Mouse (Mus musculus) embryonic facial prominence, embryonic 14.5 days (tissue): ENCODE data around the gene Tmem80. TPM values are rescaled to one million over a fixed set of nuclear protein-coding genes. Genes with fewer than 3 reads are reported as not detected.

Experiments
- ATAC-seq: fragments of 200-750 bp; cut with Nextera tagmentation; 2 replicates; pipeline ENCODE4 v1.8.0; 2017; ENCODE audit warnings: low read depth, moderate number of reproducible peaks, moderate TSS enrichment
- DNase-seq: peaks from one replicate; pipeline ENCODE4 v3.0.0-alpha.2; 2015; ENCODE audit warnings: low spot score
- H3K27ac ChIP-seq: fragments of 300-500 bp; sonication (generic); replicated peaks from 2 replicates; pipeline ENCODE4 v1.5.1; 2014; ENCODE audit warnings: low read depth, mild to moderate bottlenecking, low read length, moderate library complexity
- H3K27me3 ChIP-seq: fragments of 300-500 bp; sonication (generic); replicated peaks from 2 replicates; pipeline ENCODE4 v1.6.1; 2014; ENCODE audit warnings: low read length; ENCODE audit not compliant: control insufficient read depth, insufficient read depth
- H3K36me3 ChIP-seq: fragments of 300-500 bp; sonication (generic); 2 replicates; pipeline ENCODE4 v1.6.1; 2014; ENCODE audit warnings: low read length, mixed read lengths; ENCODE audit not compliant: control insufficient read depth, insufficient read depth
- H3K4me1 ChIP-seq: fragments of 300-500 bp; sonication (generic); 2 replicates; pipeline ENCODE4 v1.6.1; 2014; ENCODE audit warnings: antibody characterized with exemption, low read length; ENCODE audit not compliant: control insufficient read depth, insufficient read depth
- H3K4me2 ChIP-seq: fragments of 300-500 bp; sonication (generic); 2 replicates; pipeline ENCODE4 v1.6.1; 2014; ENCODE audit warnings: low read depth, mild to moderate bottlenecking, low read length, moderate library complexity, mixed read lengths
- H3K4me3 ChIP-seq: fragments of 300-500 bp; sonication (generic); 2 replicates; pipeline ENCODE4 v1.5.1; 2014; ENCODE audit warnings: low read depth, mild to moderate bottlenecking, low read length
- H3K9ac ChIP-seq: fragments of 300-500 bp; sonication (generic); 2 replicates; pipeline ENCODE4 v1.6.1; 2014; ENCODE audit warnings: low read depth, mild to moderate bottlenecking, low read length, moderate library complexity, mixed read lengths
- H3K9me3 ChIP-seq: fragments of 300-500 bp; sonication (generic); 2 replicates; pipeline ENCODE4 v1.6.1; 2016; ENCODE audit warnings: low read length; ENCODE audit not compliant: control insufficient read depth
- WGBS: fragments of 180-500 bp; shearing (Covaris S2); extraction: QIAGEN DNeasy Blood & Tissue Kit; methylation state at CpG from one replicate; pipeline ENCODE4 v1.1.7; 2014; 5-methylcytosine and 5-hydroxymethylcytosine counted together
- polyA plus RNA-seq: library from polyadenylated mRNA; unstranded; fragments of >200 nt; fragmentation: Nextera tagmentation; extraction: Ambion mirVana; gene quantifications from 2 replicates; pipeline ENCODE4 v1.2.1, GENCODE M21; 2014

The Tmem80 gene
- polyA plus RNA-seq, 1 experiment from 2014 or later, result 21.1 TPM

- Histone ChIP-seq H3K27me3 (no peaks in the 10 kb centered on the region; the same call in 1 of the 2 replicates), H3K9me3 (no peaks in the 10 kb centered on the region), H3K4me2 (no peak overlapping the region), H3K9ac (no peak overlapping the region), H3K4me1 (peaks cover 6% of the 10 kb centered on the region; the same call in 1 of the 2 replicates), H3K36me3 (peaks cover 7% of the 10 kb centered on the region; the same call in 1 of the 2 replicates), H3K27ac (no peak overlapping the region), H3K4me3 (no peak overlapping the region)
- WGBS, result 73% methylated on average over 6 of the region's 6 CpGs
- DNase-seq (no peak), ATAC-seq (no peak)
These were observed 12.9 kb downstream of the Tmem80 start for GRCm38 (mm10) chr7:141340476-141340875.

GRCm38 (mm10) chr7:141341689-141342226, 14.2 kb downstream of the Tmem80 start:
- Histone ChIP-seq H3K27ac (no peak overlapping the region), H3K9me3 (no peaks in the 10 kb centered on the region), H3K27me3 (no peaks in the 10 kb centered on the region; the same call in 1 of the 2 replicates), H3K4me3 (no peak overlapping the region), H3K36me3 (no peaks in the 10 kb centered on the region), H3K4me1 (peaks cover 6% of the 10 kb centered on the region; the same call in 1 of the 2 replicates), H3K4me2 (no peak overlapping the region), H3K9ac (no peak overlapping the region)
- no peak for DNase-seq
- 76% methylated on average over 10 of the region's 10 CpGs for WGBS
- ATAC-seq, result no peak

GRCm38 (mm10) chr7:141343230-141343629, 15.7 kb downstream of the Tmem80 start:
- H3K4me3 ChIP-seq, result no peak overlapping the region

GRCm38 (mm10) chr7:141343696-141344095, 16.2 kb downstream of the Tmem80 start:
- WGBS, result 73% methylated on average over 7 of the region's 7 CpGs
- Histone ChIP-seq H3K4me3 (no peak overlapping the region), H3K27ac (no peak overlapping the region), H3K36me3 (no peaks in the 10 kb centered on the region), H3K4me1 (peaks cover 1% of the 10 kb centered on the region; the same call in 1 of the 2 replicates), H3K4me2 (no peak overlapping the region), H3K27me3 (no peaks in the 10 kb centered on the region), H3K9me3 (no peaks in the 10 kb centered on the region), H3K9ac (no peak overlapping the region)
- ATAC-seq (no peak), DNase-seq (no peak)

More at GRCm38 (mm10) chr7:141343230-141343629, 15.7 kb downstream of the Tmem80 start:
- no peak for ATAC-seq
- 41% methylated on average over 2 of the region's 2 CpGs for WGBS
- H3K36me3 ChIP-seq, result no peaks in the 10 kb centered on the region
- no peaks in the 10 kb centered on the region for H3K9me3 ChIP-seq
- no peak overlapping the region for H3K27ac ChIP-seq
- H3K4me2 ChIP-seq, result no peak overlapping the region
- H3K9ac ChIP-seq, result no peak overlapping the region
- H3K27me3 ChIP-seq, result no peaks in the 10 kb centered on the region; the same call in 1 of the 2 replicates
- H3K4me1 ChIP-seq, result peaks cover 6% of the 10 kb centered on the region; the same call in 1 of the 2 replicates
- no peak for DNase-seq

GRCm38 (mm10) chr7:141344787-141345186, 17.2 kb downstream of the Tmem80 start:
- DNase-seq, result no peak
- H3K9me3 ChIP-seq, result no peaks in the 10 kb centered on the region
- H3K4me2 ChIP-seq, result no peak overlapping the region
- H3K4me1 ChIP-seq, result no peaks in the 10 kb centered on the region
- ATAC-seq, result no peak
- H3K27me3 ChIP-seq, result no peaks in the 10 kb centered on the region
- no peaks in the 10 kb centered on the region for H3K36me3 ChIP-seq
- H3K4me3 ChIP-seq, result no peak overlapping the region
- 82% methylated on average over 5 of the region's 5 CpGs for WGBS
- no peak overlapping the region for H3K9ac ChIP-seq
- no peak overlapping the region for H3K27ac ChIP-seq

- H3K36me3 ChIP-seq, result no peaks in the 10 kb centered on the region
- H3K4me1 ChIP-seq, result no peaks in the 10 kb centered on the region
- H3K4me2 ChIP-seq, result no peak overlapping the region
- 74% methylated on average over 6 of the region's 6 CpGs for WGBS
- no peak for DNase-seq
- no peak for ATAC-seq
- H3K9me3 ChIP-seq, result no peaks in the 10 kb centered on the region
- H3K27ac ChIP-seq, result no peak overlapping the region
- no peak overlapping the region for H3K9ac ChIP-seq
- H3K27me3 ChIP-seq, result no peaks in the 10 kb centered on the region
- no peak overlapping the region for H3K4me3 ChIP-seq
These were observed 23.5 kb downstream of the Tmem80 start for GRCm38 (mm10) chr7:141351061-141351460.

- no peak overlapping the region for H3K4me2 ChIP-seq
- H3K27ac ChIP-seq, result no peak overlapping the region
- H3K4me1 ChIP-seq, result no peaks in the 10 kb centered on the region
- WGBS, result 77% methylated on average over 8 of the region's 8 CpGs
- DNase-seq, result no peak
- no peak overlapping the region for H3K9ac ChIP-seq
- H3K9me3 ChIP-seq, result no peaks in the 10 kb centered on the region
- ATAC-seq, result no peak
- no peaks in the 10 kb centered on the region; the same call in 1 of the 2 replicates for H3K27me3 ChIP-seq
- no peaks in the 10 kb centered on the region for H3K36me3 ChIP-seq
- H3K4me3 ChIP-seq, result no peak overlapping the region
These were observed 27.5 kb downstream of the Tmem80 start for GRCm38 (mm10) chr7:141355051-141355450.

- Histone ChIP-seq H3K4me2 (no peak overlapping the region), H3K27me3 (peaks cover 3% of the 10 kb centered on the region; the same call in 1 of the 2 replicates), H3K9ac (no peak overlapping the region), H3K4me1 (no peaks in the 10 kb centered on the region), H3K36me3 (no peaks in the 10 kb centered on the region), H3K9me3 (no peaks in the 10 kb centered on the region), H3K27ac (no peak overlapping the region), H3K4me3 (no peak overlapping the region)
- DNase-seq (no peak), ATAC-seq (no peak)
- WGBS, result 56% methylated on average over 12 of the region's 12 CpGs
These were observed 28.2 kb downstream of the Tmem80 start for GRCm38 (mm10) chr7:141355626-141356326.
